Mouse (Mus musculus): Measurements from ENCODE around the gene Nkx2-3.

The Nkx2-3 gene

DNA sequence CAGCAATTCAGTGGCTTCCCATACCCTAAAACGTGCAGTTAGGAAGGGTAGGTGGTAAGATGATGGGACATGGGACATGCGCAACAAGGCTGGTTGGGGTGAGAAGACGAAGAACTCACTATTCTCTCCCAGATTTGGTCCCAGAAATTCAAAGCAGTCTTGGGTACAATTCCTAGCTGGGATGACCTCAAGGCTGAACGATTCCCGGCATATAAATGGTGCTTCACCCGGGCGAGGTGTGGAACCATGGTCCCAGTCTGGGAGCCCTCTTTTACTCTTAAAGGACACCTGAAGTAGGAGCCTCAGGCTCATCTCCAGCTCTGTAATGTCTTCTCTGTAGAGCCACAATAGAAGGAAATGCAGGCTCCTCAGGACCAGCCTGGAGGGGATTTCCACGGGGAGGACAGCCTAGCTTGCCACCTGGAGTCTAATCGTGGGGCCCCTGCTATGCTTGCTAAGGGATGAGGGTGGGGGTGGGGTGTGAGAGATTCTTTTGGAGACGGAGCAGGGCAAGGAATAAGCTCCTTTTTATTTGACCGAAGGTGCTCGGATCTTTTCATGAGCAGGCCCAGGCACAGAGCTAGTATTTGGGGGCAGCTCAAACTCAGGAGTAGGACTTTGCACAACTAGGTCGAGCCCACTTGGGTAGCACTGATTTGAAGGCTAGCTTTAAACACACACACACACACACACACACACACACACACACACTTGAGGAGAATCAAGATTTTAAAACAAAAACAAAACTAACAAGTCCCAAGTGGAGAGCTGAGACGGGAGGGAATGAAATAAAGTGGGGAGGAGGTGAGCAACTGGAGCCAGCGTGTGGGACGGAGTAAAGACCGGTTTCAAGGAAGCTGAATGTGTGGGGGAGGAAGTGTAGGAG is 6.2 kb upstream of the Nkx2-3 start:
- DNase-seq (ENCODE audit: low read depth, low spot score), result no peak

DNA sequence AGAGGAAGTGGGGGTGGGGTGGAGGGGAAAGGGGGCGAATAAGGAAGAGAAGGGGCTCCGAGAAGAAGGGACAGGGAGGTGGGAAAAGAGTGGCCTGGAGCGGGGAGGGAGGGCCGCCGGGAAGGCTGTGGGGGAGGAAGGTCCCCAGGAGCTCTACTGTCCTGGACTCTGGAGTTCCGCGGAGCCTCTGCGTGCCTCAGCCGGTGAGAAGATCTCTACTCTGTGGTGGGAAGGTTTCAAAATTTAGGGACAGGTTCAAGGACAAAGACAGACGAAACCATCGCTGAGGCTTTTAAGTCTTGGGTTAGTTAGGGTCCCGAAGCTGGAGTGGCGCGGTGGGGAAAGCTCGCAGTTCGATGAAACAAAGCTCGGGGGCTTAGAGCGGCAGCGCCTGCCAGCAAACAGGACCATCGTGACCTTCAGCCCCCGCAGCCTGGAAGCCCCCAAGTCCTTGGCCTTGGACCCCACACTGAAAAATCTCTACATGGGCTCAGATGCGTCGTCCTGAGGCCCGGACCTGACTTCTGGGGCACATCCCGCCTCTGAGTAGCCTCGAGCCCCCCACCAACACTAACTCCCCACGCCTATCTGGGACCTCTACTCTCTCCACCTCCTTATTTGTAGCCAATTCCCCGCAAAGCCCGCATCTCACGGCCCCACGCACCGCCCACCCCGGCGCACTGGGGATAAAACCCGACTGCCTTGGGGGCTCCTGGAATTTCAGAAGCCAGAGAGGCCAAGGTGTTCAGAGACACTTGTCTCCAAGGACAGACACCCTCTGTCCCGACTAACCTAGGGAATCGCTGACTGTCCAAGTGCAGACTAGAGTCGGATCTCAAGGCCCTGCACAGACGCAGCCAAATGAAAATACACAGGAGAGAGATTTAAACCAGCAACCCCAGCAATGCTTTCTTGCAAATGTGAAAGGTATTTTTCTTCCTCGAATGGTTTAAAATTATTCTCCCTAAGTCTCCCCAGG is 5.3 kb upstream of the Nkx2-3 start:
- DNase-seq (ENCODE audit: low read depth, low spot score), result no peak

DNA sequence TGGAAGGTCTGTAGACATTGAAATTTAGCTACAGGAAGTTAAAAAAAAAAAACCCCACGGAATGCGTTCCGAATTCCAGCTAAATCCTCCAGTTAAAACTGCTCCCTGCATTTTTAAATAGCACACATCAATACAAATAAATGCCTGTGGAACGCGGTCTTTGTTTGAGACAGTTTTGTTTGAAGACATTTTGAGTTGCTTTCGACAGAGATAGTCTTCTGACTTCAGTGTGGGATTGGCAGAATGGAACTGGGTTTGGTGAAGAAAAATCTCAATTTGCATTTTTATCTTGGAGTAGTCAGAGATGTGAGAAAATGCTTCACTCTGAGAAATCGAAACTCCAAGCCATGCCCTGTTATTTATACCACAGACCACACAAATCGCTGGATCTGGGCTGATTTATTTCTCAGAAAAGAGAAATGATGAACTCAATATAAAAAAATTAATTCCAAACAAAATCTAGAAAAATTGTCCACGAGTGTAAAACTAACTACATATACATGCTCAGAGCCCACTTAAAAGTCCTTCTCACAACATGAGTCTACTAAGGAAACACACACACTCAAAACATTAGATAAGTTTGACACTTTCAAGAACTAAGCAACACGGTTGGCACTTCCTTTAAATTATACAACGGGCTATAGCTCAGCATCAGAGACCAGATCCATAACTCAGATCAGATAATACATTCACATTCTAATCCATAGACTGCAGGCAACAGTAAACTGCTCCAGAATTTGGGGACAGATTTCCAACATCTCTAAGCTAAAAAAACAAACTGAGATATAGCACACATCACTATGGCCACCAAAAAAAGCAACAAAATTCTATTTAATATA is 4.1 kb upstream of the Nkx2-3 start:
- DNase-seq (ENCODE audit: low read depth, low spot score), result no peak

DNA sequence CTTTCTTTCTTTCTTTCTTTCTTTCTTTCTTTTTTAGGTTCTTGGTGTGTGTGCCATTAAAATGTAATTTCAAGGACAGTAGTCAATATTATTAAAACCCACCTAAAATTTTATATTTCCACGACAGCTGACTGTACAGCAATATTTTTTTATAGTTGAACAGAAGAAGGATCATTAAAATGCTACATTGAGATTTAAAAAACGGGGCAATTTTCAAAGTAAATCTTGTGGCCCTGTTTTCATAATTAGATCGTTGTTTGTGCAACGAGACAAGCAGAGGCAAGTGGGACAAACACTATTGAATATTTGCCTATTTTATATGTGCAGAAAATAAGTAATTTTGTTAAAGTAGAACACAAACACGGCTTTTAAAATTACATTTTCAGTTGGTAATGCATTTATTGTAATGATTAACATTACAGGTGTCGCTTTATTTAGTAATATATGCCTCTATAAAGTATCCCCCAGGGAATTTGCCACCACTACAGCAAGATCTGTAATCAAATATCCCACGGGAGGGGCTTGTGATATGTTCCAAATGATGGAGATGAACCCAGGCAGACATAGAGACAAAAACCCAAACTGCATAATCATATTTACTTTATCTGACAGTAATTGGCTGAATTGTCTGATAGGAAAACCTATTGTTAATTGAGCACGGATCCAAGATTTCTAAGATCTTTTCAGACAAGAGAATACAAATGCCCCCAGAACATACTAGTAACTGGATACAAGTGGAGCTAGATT is 3.2 kb upstream of the Nkx2-3 start:
- DNase-seq (ENCODE audit: low read depth, low spot score), result no peak

DNA sequence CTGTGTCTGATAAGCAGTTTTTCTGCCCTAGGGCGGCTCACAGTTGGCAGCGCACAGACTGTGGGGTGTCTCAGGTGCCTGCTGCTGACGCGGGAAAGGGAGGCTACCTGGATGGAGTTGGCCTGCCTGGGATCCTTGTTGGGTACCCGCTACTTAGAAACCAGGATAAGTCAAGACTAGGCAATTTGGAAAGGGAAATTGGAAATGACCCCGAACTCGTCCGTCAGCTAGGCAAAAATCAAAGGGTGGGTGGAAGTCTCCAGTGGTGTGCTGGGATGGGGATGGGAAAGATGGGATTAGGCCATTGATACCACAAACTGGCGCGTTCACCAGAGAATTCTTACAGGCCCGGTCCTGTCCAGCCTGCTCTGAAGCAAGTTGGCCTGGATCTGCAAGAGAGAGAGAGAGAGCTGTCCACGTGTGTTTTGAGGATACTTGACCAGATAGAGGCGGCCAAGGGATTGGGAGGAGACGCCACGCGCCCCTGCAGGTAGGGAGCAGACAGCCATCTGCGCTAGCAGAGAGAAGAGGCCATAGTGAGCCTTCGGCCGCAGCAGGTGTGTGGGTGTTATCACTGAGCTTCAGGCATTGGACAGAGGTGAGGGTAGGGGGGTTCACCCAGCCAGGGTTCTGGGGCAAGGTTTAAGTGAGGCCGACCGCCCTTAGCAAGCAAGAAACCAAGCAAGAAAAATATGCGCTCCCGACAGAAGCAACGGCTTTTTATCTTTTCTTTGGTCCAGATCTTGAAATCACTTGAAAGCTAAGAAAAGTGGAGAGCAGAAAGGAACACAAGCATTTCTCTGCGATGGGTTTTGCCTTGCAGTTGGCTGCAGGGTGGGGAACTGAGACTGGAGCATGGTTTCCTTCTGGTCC is 2.4 kb upstream of the Nkx2-3 start:
- no peak for DNase-seq (ENCODE audit: low read depth, low spot score)

DNA sequence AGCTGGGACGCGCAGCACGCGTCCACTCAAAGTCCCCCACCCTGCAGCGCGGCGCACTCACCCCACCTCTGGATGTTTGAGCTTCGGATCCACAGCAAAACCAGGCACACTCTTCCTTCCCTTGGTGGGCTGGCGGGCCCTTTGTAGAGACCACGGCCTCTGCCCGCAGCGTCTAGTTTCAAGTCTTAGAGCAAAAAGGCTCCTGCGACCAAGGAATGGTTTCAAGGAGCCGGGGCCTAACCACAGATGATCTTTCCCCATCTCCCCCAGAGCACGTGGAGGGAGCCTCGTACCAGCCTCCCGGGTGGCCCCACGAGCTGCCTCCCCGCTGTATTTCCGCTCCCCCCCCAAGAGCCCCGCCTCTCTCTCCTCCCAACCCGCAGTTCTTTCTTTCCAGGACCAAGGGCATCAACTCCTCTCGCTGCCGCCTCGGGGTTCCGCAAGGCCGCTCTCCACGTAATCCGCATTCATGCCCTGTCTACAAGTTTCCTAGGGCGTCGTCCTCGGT is 1.7 kb upstream of the Nkx2-3 start:
- DNase-seq (ENCODE audit: low read depth, low spot score), result peak; percentile 30

DNA sequence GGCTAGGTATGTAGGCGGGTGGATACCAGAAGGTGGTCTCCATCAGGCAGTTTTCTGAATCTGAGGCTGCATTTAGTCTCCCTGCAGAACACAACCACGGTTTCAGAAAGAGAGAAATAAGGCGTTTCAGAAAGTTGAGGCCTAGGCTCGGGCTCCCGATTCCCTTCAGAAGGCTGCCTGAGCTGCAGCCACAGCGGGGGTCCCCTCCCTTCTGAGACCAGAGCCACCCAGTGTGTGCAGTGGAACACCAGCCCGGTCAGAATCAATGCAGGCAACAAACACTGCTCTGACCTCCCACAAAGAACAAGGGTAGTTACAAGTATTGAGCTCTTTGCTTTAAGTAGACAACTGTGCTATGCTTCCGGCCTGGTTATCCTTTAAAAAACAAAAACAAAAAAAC is 1.0 kb upstream of the Nkx2-3 start:
- no peak for DNase-seq (ENCODE audit: low read depth, low spot score)

DNA sequence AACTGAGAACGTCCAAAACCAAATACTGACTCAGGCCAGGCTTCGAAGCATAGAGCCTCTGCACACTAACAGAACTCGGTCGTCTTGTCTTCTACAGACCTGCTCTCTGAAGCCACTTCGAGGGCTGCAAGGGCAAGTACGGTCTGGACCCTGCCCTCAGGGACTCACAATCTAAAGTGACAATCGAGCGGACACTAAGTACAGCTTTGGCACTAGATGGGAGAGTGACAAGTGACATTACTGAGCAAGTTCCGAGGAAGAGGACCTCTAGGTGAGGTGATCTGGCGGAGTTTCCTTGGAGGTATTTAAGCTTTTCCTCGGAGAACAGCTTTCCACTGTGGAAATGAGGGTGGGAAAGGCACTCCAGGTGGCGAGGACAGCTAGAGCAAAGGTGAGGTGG is 564 bp upstream of the Nkx2-3 start:
- no peak for DNase-seq (ENCODE audit: low read depth, low spot score)

DNA sequence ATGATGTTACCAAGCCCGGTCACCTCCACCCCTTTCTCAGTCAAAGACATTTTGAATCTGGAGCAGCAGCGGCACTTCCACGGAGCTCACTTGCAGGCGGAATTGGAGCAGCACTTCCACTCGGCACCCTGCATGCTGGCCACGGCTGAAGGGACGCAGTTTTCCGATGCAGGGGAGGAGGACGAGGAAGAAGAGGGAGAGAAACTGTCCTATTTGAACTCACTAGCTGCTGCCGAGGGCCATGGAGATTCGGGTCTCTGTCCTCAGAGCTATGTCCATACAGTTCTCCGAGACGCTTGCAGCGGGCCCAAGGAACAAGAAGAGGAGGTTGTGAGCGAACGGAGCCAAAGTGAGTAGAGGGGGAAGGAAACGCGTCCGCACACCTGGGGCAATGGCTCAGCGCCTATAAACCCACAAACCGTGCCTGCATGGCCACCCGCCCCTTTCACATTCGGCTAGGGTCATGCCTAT is 411 bp downstream of the Nkx2-3 start:
- peak; percentile 21 for DNase-seq (ENCODE audit: low read depth, low spot score)

DNA sequence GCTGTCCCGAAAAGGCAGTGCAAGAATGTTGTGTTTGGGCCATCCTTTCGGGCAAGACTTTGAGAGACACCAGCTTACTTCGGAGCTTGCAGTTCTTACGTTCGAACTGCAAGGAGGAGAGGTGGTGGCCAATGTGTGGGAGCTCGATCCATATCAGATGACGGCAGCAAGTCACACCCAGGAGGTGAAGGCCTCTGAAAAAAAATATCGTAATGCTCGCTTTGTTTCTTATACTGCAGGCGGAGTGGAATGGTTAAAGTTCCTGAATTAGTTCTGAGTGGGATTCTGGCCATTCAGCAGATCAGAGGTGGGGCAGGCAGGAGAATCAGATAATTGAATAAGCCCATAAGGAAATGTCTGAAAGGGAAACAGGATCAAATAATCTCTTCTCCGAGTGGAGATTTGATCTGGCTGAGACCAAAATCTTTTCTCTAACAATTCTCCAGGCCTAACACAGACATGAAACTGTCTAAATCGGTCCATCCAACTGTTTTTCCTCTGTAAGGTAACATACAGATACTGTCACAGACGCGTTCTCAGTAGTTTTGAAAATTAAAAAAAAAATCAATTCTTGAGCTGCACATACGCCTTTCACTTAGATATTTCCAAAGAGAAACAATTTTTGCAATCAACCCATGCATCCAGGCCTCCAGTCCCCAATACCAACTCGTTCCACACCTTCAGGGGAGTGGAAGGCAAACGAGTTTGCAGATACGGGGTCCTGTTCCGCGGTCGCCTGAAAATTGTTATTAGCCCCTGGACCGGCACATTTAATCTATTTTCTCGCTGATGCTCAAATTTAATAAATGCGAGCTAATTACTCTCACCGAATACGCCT is 1.4 kb downstream of the Nkx2-3 start:
- DNase-seq (ENCODE audit: low read depth, low spot score), result peak; percentile 29

DNA sequence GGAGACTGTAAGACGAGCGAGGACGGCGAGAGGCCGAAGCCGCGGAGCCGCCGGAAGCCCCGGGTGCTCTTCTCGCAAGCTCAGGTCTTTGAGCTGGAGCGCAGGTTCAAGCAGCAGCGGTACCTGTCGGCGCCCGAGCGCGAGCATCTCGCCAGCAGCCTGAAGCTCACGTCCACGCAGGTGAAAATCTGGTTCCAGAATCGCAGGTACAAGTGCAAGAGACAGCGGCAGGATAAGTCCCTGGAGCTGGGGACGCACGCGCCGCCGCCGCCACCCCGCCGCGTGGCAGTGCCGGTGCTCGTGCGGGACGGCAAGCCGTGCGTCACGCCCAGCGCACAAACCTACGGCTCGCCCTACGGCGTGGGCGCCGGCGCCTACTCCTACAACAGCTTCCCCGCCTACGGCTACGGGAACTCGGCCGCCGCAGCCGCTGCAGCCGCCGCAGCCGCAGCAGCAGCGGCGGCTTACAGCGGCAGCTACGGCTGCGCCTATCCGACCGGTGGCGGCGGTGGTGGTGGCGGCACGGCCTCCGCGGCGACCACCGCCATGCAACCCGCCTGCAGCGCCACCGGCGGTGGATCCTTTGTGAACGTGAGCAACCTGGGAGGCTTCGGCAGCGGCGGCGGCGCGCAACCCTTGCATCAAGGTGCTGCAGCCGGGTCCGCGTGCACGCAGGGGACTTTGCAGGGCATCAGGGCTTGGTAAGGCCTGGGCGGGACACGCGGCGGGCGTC is 2.4 kb downstream of the Nkx2-3 start:
- peak; percentile 55 for DNase-seq (ENCODE audit: low read depth, low spot score)

DNA sequence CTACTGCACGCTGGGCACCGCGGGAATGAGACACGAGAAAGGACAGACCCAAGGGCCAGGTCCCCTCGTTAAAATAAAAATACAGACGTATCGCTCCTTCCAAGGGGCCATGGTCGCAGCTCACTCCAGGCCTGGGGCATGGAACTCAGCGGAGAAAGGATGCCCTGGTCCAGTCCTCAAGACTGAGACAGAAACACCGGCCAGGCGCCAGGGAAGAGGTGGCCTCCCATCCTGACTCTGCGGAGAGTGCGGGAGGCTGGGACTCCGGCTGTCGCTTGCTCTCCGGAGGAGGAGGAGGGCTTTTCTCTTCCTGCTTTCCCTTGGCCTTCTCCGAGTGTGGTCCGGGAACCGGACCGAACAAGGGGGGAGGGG is 2.9 kb downstream of the Nkx2-3 start:
- DNase-seq (ENCODE audit: low read depth, low spot score), result no peak

DNA sequence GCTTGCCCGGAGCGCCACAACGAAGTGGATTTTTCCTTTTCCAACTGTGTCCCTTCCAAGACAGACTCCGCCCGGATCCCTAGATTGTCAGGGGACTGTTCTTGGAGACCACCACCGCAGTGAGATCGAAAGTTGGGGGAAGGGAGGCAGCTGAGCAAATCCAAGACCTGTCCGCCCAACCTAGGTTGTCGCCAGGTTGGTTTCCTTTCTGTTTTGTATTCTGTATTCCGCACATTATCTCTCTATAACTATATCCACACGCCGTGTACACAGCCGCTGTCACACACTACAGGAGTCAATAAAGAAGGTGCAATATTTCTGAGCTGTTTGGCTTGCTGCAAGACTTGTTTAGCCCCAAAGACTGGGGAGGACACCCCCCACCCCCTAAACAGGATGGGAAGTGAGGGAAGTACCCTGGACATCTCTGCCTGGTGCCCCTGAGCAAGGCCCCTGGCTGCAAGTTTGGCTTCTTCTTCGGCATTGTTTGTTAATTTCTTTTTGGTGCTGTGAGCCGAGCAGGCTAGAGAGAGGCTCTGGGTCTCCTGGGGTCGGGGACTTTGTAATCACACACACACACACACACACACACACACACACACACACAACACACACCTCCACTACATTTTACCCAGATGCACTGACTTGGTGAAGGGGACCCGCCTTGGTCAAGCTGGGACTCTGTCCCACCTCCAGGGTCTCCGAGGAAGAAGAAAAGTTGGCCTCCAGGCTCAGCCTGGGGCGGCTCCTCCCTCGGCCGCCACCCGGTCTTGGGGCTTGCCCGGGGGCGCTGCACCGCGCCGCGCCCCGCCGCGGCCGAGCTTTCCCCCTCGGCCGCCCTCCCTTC is 3.7 kb downstream of the Nkx2-3 start:
- no peak for DNase-seq (ENCODE audit: low read depth, low spot score)

DNA sequence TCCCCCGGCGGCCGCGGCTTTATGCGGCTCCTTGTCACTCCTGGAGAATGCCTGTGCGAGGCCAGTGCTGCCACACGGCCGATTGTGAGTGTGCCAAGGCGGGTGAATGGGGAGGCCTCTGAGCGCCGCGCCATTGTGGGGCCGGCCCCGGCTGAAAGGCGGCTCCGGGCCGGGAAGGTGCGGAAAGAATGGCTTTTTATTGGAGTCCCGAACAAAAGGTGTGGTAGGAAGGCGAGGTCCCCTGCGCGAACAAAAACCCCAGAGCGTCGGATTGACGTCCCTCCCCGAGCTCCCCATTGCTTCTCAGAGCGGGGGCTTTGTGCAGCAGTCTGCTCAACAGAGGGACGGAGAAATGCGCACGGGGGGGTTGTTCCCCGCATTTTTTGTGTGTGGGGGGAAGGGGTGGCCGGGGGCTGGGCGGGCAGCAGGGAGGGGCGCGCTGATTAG is 4.3 kb downstream of the Nkx2-3 start:
- no peak for DNase-seq (ENCODE audit: low read depth, low spot score)

DNA sequence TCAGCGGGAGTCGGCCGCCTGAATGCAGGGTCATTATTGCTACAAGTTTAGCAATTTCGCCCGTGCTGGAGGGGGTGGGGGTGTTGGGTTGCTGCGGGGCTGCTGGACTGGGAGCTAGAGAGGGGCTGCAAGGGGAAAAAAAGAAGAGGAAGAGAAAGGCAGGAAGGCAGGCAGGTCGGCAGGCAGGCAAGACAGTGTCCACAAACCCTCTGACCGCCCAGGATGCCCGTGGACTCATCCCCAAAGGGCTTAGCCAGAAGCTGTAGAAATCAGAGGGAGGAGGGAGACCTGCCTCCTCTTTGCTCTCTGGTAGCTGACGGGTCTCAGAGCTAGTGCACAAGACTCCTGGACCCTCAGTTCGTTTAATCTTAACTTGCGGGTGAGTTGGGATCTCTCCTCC is 4.8 kb downstream of the Nkx2-3 start:
- no peak for DNase-seq (ENCODE audit: low read depth, low spot score)

DNA sequence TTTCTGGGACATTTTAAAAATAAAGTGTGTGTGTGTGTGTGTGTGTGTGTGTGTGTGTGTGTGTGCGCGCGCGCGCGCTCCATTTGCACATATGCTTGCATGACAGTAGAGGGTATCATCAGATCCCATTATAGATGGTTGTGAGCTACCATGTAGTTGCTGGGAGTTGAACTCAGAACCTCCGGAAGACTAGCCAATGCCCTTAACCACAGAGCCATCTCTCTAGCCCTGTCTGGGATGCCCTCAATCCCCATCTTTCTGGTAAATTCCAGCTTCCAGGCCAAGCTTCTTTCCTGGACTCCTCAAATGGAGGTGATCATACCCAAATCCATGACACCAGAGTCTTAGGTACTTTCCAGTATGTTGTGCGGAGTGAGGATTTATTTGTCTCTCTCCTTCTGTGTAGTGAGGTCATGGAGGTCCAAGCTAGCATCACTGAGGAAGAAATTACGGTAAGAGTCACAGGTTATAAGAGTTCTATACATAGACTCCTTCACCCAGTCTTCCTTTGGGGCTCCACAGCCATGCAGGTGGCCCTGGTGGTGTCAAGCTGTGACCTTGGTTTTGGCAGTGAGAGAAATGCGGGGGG is 5.7 kb downstream of the Nkx2-3 start:
- no peak for DNase-seq (ENCODE audit: low read depth, low spot score)

Measured in CD4-positive, CD25-positive, alpha-beta regulatory T cell, adult 2 months (primary cell).